In genomic region chr11:68957308-68957707, GRCm38 (mm10) we compare ENCODE assay signal across 8 mouse cellular contexts. TPM values are rescaled to one million over a fixed set of nuclear protein-coding genes. Genes with fewer than 3 reads are reported as not detected.
DNase-seq lines count a peak whose midpoint lies in the region; ATAC-seq and TF ChIP-seq lines count a peak whose summit lies in the region.

Gene Arhgef15, minus strand, starts transcription at chr11:68957480.

- peak within 1 kb of the TSS; percentile 32 for H3K9ac ChIP-seq in kidney, postnatal 0 days (ENCODE audit: low read depth, low read length)
- H3K9ac ChIP-seq in forebrain, postnatal 0 days, result no peak within 1 kb of the TSS
- no peak within 1 kb of the TSS for H3K9ac ChIP-seq in intestine, embryonic 15.5 days
- H3K9ac ChIP-seq in lung, postnatal 0 days (replicated peaks; ENCODE audit: low read depth), result 0 out of 2 replicates have a peak within 1 kb of the TSS, but pooled peaks have one; percentile 9

- TF ChIP-seq EP300 in lung, postnatal 0 days (IDR thresholded peaks at IDR 0.05), result no peak

- no peak for DNase-seq in kidney, postnatal 0 days (ENCODE audit: low spot score)
- no peak for DNase-seq in kidney, adult 11 months
- DNase-seq in forebrain, postnatal 0 days, result no peak
- DNase-seq in lung, postnatal 0 days (ENCODE audit: low spot score), result peak; percentile 54
- DNase-seq in embryo, embryonic 10.5 days (ENCODE audit: low spot score), result no peak
- DNase-seq in cerebellum, adult 9-11 months, result no peak

- ATAC-seq in kidney, postnatal 0 days (replicated peaks; ENCODE audit: low FRiP score, low read depth), result no peak
- ATAC-seq in forebrain, postnatal 0 days, result no peak
- no peak for ATAC-seq in intestine, embryonic 15.5 days
- peak; percentile 70 for ATAC-seq in lung, postnatal 0 days
- ATAC-seq in erythroid progenitor cell, adult 5-6 weeks (replicated peaks; ENCODE audit: low FRiP score, poor library complexity, severe bottlenecking), result no peak

- 0 out of 2 replicates have a peak, but pooled peaks cover 6% of the 10 kb centered on the region for H3K27me3 ChIP-seq in kidney, postnatal 0 days (ENCODE audit: insufficient read depth, low read length)
- H3K27me3 ChIP-seq in forebrain, postnatal 0 days (ENCODE audit: insufficient read depth, low read length), result peaks cover 8% of the 10 kb centered on the region; the same call in 1 of the 2 replicates
- H3K27me3 ChIP-seq in intestine, embryonic 15.5 days (replicated peaks), result peaks cover 26% of the 10 kb centered on the region
- peaks cover 4% of the 10 kb centered on the region; the same call in 1 of the 2 replicates for H3K27me3 ChIP-seq in lung, postnatal 0 days (replicated peaks; ENCODE audit: insufficient read depth, low read length)

- H3K27ac ChIP-seq in kidney, postnatal 0 days, result peak within 1 kb of the TSS; percentile 58
- H3K27ac ChIP-seq in forebrain, postnatal 0 days (ENCODE audit: low read depth, low read length), result no peak within 1 kb of the TSS
- peak within 1 kb of the TSS; percentile 4; the same call in 1 of the 2 replicates for H3K27ac ChIP-seq in intestine, embryonic 15.5 days
- H3K27ac ChIP-seq in lung, postnatal 0 days (ENCODE audit: low read length), result peak within 1 kb of the TSS; percentile 79

- no peaks in the 10 kb centered on the region for H3K36me3 ChIP-seq in kidney, postnatal 0 days (ENCODE audit: insufficient read depth, low read length)
- no peaks in the 10 kb centered on the region for H3K36me3 ChIP-seq in forebrain, postnatal 0 days (ENCODE audit: insufficient read depth)
- no peaks in the 10 kb centered on the region for H3K36me3 ChIP-seq in intestine, embryonic 15.5 days
- no peaks in the 10 kb centered on the region for H3K36me3 ChIP-seq in lung, postnatal 0 days (ENCODE audit: insufficient read depth, low read length)

- 51% methylated on average over 8 of the region's 8 CpGs for WGBS in kidney, postnatal 0 days
- 44% methylated on average over 8 of the region's 8 CpGs for WGBS in forebrain, postnatal 0 days
- WGBS in intestine, embryonic 15.5 days, result 47% methylated on average over 8 of the region's 8 CpGs
- 29% methylated on average over 8 of the region's 8 CpGs for WGBS in lung, postnatal 0 days

- H3K4me1 ChIP-seq in kidney, postnatal 0 days (replicated peaks; ENCODE audit: insufficient read depth, low read length), result peaks cover 8% of the 10 kb centered on the region; the same call in 1 of the 2 replicates
- H3K4me1 ChIP-seq in forebrain, postnatal 0 days (ENCODE audit: insufficient read depth), result 0 out of 2 replicates have a peak, but pooled peaks cover 3% of the 10 kb centered on the region
- peaks cover 7% of the 10 kb centered on the region; the same call in 1 of the 2 replicates for H3K4me1 ChIP-seq in intestine, embryonic 15.5 days (replicated peaks)
- 0 out of 2 replicates have a peak, but pooled peaks cover 2% of the 10 kb centered on the region for H3K4me1 ChIP-seq in lung, postnatal 0 days (ENCODE audit: insufficient read depth, low read depth, low read length)

- TF ChIP-seq CTCF in kidney, postnatal 0 days (IDR thresholded peaks at IDR 0.05; ENCODE audit: low read depth), result no peak
- no peak for TF ChIP-seq CTCF in forebrain, postnatal 0 days (IDR thresholded peaks at IDR 0.05; ENCODE audit: low read depth)
- no peak for TF ChIP-seq CTCF in lung, postnatal 0 days (IDR thresholded peaks at IDR 0.05)

- H3K9me3 ChIP-seq in kidney, postnatal 0 days (replicated peaks; ENCODE audit: low read length), result no peaks in the 10 kb centered on the region
- no peaks in the 10 kb centered on the region for H3K9me3 ChIP-seq in forebrain, postnatal 0 days (ENCODE audit: low read length)
- no peaks in the 10 kb centered on the region for H3K9me3 ChIP-seq in intestine, embryonic 15.5 days
- no peaks in the 10 kb centered on the region for H3K9me3 ChIP-seq in lung, postnatal 0 days (ENCODE audit: low read length)

- H3K4me2 ChIP-seq in kidney, postnatal 0 days (ENCODE audit: low read length), result peak within 1 kb of the TSS; percentile 34
- no peak within 1 kb of the TSS for H3K4me2 ChIP-seq in forebrain, postnatal 0 days (ENCODE audit: low read depth)
- H3K4me2 ChIP-seq in intestine, embryonic 15.5 days (replicated peaks), result 0 out of 2 replicates have a peak within 1 kb of the TSS, but pooled peaks have one; percentile 24
- peak within 1 kb of the TSS; percentile 55 for H3K4me2 ChIP-seq in lung, postnatal 0 days (replicated peaks; ENCODE audit: low read depth, low read length)

- peak within 1 kb of the TSS; percentile 26 for H3K4me3 ChIP-seq in kidney, postnatal 0 days (replicated peaks; ENCODE audit: low read depth, low read length)
- H3K4me3 ChIP-seq in forebrain, postnatal 0 days (ENCODE audit: low read depth, low read length), result no peak within 1 kb of the TSS
- H3K4me3 ChIP-seq in intestine, embryonic 15.5 days (replicated peaks), result peak within 1 kb of the TSS; percentile 10; the same call in 1 of the 2 replicates
- peak within 1 kb of the TSS; percentile 33 for H3K4me3 ChIP-seq in lung, postnatal 0 days (ENCODE audit: low read depth, low read length)

RNA-seq across cellular contexts. Expression of gene Arhgef15, which starts in this region (rescaled TPM):
- 8.9 and 11.3 TPM in 2 replicates for polyA plus RNA-seq in kidney, postnatal 0 days (2015; fragmentation: Nextera tagmentation; extraction: Ambion mirVana)
- total RNA-seq in forebrain, postnatal 0 days (2014; rRNA removed), result 12.0 and 13.8 TPM in 2 replicates
- 9.6 and 17.8 TPM in 2 replicates for polyA plus RNA-seq in forebrain, postnatal 0 days (2015; fragmentation: Nextera tagmentation; extraction: Ambion mirVana)
- polyA plus RNA-seq in intestine, embryonic 15.5 days (2015; fragmentation: Nextera tagmentation; extraction: Ambion mirVana), result 8.1 and 8.6 TPM in 2 replicates
- polyA plus RNA-seq in lung, postnatal 0 days (2015; fragmentation: Nextera tagmentation; extraction: Ambion mirVana), result 24.2 and 30.7 TPM in 2 replicates
- total RNA-seq in erythroid progenitor cell, adult 5-6 weeks (2015; ENCODE audit: low replicate concordance), result not detected in 2 replicates
- total RNA-seq in erythroid progenitor cell, adult 5-6 weeks (2017; ENCODE audit: low replicate concordance), result not detected in 2 replicates

Comparison
In these comparisons a context has a peak if more than half of its experiments do, and no peak if none do; other contexts are left out.
1. RNA of gene Arhgef15 (total RNA-seq): 12.0 to 13.8 TPM in forebrain, postnatal 0 days; not detected in erythroid progenitor cell, adult 5-6 weeks; every median in the first group is over 10 times any median in the second.
2. H3K9ac ChIP-seq: peak in kidney, postnatal 0 days (single experiment) and lung, postnatal 0 days (single experiment); none in forebrain, postnatal 0 days (single experiment) and intestine, embryonic 15.5 days (single experiment).